Mouse (Mus musculus): ENCODE data around the gene Shc3. TPM values are rescaled to one million over a fixed set of nuclear protein-coding genes. Genes with fewer than 3 reads are reported as not detected.

Gene Shc3
- total RNA-seq, 2 experiments from 2014 or later, result 179 to 203 TPM

DNA sequence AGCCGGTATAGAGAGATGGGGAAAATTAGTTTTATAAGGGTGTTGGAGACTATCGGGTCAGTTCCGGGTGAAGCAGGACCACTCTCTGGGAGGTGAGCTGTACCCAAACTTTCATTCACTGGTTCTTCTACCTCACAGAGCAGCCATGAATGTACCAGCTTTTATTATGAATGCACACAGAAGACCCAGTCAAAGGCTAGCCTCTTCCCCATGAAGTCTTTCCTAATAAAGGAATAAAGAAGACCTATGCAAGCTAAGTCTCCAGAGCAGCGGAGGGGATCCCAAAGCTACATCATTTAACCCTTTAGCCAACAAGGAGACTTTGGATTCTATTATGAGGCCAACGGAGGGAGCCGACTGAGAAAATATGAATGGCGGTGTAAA is 458 bp upstream of the Shc3 start:
- peak in 1 of 2 experiments; percentile 45 for DNase-seq (ENCODE audit: low spot score in 2 of 2)

DNA sequence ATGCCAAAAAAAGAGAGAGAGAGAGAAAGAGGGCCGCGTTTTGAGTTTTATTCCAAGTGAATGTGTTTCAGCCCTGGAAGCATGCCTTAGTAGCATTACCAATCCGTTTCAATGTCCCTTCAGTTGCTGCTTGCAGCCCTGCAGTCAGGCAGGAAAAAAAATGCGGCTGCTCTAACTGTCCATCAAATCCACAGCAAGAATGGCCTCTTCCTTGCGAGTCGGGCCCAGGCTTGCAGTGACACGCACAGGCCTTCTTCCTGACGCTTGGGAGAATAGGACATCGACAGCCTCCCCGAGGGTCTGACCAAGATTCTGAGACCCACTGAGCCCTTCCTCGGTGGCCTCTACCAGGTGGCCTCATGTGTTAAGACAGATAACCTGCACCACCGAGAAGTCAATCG is 718 bp downstream of the Shc3 start:
- peak; percentile 48 to 70 for DNase-seq (ENCODE audit: low spot score in 2 of 2)

DNA sequence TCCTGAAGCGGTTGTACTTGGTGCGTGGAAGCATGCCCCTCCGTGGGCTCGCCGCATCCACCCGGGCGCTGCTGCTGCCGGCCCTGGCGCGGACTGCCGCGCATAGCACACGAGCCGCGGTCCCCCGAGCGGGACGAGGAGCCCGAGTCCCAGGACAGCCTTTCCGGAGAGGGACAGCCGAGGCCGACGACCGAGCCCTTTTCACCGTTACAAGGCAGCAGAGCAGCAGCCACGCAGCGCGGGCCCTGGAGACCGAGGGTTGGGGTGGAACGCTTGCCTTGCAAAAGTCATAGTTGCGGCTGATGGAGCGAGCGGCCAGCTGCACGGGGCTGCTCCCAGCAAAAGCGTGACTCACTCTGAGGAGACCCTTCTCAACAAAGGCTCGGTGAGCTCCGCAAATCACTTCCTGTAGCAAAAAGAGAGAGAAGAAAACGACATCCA is 1.8 kb downstream of the Shc3 start:
- DNase-seq (ENCODE audit: low spot score in 2 of 2), result peak; percentile 32 to 42

DNA sequence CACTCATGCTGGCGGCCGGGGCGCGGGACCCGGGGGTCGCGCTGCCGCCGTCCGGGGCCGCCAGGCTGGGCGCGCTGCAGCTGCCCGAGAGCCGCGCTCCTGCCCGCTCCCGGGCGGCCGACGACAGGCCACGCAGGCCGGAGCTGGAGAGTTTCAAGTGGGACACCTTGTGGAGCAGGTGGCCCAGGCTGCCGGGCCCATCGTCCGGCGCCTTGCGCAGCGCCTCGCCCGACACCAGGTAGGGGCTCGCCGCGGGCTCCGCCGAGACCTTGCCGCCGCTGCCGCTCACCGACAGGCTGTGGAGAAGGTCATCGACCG is 2.2 kb downstream of the Shc3 start:
- no peak for DNase-seq (ENCODE audit: low spot score in 2 of 2)

DNA sequence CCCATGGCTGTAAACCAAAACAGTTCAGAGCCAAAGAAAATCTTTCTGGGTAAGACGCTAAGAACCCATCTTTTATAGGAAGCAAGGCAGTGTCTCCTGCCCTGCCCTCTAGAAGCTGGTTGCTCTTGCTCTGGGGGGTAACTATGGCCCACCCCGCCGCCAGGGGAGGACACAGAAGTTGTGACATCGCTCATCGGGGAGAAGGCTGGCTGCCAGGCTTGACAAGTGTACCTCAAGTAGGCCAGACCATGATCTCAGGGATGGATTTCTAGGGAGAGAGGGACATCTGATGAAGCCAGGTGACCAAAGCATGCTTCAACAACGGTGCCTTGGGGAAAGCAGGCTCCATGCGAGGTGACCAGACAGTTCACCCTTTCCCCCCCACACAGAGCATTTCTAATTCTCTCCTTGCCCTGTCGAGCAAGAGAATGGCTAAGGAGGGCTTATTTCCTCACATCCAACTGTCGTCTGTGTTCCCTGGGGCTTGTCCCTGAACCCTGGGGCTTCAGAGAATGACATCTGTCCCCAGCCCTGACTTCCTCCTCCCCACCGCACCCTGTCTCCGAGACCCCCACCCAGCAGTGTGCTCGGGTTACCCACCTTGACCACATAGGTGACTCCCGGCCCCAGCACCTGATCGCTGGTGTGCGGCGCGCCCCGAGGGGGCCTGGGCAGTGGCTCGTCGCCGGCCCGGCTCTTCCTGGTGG is 2.7 kb downstream of the Shc3 start:
- DNase-seq (ENCODE audit: low spot score in 2 of 2), result no peak

DNA sequence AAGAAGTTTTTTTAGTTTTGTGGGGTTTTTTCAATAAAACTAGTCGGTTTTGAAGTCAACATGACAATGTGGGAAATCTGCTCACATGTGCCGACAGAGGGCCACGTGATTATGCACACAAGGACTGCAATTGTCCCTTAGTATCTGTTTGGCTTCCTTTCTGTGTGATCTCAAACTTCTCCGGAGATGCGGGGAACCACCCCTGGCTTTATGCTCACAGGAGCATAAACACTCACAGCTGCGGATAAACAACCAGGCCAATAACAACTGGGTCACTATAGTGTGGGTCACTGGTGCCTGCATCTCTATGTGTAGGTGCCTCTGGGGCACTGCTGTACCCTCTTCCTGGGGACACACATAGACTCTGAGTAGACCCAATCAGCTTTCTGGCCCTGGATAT is 4.5 kb downstream of the Shc3 start:
- DNase-seq (ENCODE audit: low spot score in 2 of 2), result no peak

DNA sequence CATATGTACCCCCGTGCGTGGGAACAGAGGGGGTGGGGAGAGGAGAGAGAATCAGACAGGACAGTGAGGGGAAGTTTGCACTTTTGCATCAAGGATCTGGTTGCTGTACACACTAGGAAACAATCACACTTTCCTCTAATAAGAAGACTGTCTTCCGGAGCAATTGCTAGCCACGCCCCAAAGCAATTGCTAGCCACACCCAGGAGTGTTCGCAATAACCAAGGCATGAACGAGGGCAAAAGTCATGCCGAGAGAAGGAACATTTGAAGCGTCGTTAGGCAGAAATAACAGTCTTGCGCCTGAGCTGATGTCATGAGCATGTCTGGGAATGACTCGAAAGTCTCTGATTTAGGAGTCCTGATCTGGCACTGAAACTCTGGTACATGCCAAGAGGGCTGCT is 15.9 kb downstream of the Shc3 start:
- DNase-seq (ENCODE audit: low spot score in 2 of 2), result no peak

DNA sequence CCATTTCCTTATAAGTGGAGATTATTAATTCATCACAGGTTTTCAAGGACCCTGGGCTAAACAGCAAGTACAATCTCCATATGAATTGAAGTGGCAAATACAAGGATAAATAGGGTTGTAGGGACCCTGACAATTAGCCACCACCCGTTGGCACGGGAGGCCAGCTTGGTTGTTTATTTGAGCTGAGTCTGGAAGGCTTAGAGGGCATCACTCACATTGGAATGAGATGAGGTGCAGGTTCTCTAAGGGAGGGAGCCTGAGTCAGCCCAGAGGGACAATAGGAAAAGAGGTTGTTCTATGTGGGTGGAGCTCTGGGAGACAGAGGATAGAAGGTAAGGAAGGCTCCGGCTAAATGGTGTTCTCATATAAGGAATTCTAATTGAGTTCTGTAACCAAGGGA is 17.0 kb downstream of the Shc3 start:
- no peak for DNase-seq (ENCODE audit: low spot score in 2 of 2)

DNA sequence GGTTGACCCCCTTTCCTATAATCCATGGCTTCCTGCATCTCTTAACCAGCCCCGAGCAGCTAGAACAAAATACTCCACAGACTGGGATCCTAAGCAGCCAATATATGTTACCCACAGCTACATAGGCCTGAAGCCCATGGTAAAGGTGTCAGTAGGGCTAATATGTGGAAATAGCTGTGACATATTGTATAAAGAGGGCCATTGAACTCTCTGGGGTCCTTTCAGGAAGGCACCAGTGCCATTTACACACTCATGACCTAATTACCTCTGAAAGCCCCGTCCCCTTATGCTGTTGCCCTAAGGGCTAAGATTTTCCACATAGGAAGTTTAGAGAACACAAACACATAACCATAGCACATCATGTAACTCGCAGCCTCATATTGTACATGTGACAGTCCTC is 17.4 kb downstream of the Shc3 start:
- no peak for DNase-seq (ENCODE audit: low spot score in 2 of 2)

DNA sequence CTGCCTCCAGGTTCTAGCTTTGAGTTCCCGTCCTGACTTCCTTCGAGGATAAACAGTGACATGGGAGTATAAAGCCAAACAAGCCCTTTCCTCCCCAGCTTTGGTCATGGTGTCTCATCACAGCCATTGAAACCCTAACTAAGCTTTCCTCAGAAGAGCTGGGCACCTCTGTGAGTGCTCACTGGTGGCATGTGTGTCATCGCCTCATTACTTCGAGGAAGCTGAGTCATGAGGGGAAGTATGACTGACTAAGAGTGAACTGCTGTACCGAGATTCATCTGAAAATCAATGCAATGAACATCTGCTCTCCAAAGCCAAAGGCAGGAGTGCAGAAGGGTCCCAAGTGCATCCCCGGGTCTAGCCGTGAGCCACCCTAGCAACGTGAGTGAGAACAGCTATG is 29.4 kb downstream of the Shc3 start:
- DNase-seq (ENCODE audit: low spot score in 2 of 2), result no peak

DNA sequence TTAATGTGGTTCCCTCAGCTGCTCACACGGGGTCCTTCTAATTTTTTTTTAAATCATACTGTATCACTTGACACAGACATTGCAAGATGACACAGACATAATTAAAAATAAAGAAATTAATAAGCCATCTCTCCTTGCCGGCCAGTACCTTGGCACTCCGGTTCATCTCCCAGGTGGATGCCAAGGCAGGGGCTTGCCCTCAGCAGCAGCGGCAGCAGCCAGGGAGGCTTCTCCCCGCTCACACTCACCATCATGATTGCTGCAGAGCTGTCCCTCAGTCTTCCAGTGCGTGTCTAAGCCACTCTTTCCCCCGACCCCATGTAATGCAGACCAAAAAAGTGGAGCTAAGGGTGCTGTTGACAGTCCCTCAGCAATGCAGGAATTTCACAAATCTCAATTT is 33.9 kb downstream of the Shc3 start:
- no peak for DNase-seq (ENCODE audit: low spot score in 2 of 2)

DNA sequence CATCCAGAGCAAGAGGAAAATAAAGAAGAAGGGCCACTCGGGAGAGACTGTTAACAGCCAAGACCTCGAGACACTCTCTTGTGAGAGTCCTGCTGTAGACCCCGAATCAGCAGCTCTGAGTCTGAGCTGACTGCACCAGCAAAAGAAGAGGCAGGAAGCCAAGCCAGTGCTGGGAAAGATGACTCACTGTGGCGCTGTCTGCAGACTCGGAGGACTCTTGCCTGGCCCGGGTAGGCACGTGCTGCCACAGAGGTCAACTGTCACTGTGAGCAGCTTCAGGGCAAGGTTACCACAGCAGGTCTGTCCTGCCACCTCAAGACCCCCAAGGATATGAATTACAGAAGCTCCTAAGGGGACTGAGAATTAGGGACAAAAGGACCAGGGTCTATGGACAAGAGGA is 42.7 kb downstream of the Shc3 start:
- DNase-seq (ENCODE audit: low spot score in 2 of 2), result peak in 1 of 2 experiments; percentile 34

DNA sequence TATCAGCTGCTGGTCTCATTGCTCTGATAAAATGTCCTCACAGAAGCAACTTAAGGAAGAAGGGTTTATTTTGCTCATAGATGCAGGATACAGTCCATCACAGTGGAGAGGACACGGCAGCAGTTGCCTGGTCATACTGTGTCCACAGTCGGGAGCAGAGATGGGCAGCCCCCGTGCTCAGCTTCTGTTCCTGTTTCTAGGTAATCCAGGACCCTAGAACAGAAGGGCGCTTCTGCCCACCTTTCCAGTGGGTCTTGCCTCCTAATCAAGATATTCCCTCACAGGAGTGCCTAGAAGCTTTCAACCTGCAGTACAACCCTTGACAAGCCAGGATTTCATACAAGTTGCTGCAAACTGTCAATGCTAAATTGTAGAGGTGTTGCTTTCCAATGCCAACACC is 44.9 kb downstream of the Shc3 start:
- DNase-seq (ENCODE audit: low spot score in 2 of 2), result no peak

DNA sequence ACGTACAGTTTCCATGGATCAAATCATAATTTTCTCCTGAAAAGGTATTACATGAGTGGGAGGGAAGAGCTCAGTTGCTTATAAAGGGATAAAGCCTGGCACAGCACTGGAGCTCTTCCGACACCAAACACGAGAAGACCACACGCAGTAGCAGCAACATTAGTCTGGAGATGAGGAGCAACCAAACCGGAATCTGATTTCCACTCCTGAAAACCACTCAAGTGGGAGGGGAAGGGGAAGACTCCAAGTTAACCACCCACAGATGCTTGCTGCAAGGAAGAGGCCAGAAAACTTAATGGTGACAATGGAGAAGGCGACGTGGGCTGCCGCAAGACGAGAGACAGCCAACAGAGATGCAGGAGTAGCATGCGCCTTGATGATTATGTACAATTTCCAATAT is 45.9 kb downstream of the Shc3 start:
- DNase-seq (ENCODE audit: low spot score in 2 of 2), result no peak

DNA sequence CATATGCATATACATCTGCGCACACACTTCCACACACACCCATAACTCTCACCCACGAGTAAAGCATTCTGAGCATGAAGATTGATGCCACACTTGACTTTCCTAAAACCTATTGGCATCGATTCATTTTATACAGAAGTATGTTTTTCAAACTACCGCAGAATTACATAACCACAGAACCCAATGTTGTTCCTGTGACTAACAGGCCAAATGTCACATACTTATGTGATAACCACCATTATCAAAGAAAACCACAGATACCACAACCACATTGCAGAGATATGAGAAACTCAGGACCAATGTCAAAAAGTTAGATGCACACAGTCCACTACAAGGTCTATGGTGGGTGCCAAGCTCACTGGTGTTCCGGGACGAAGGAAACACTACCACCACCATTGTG is 50.3 kb downstream of the Shc3 start:
- DNase-seq (ENCODE audit: low spot score in 2 of 2), result no peak

DNA sequence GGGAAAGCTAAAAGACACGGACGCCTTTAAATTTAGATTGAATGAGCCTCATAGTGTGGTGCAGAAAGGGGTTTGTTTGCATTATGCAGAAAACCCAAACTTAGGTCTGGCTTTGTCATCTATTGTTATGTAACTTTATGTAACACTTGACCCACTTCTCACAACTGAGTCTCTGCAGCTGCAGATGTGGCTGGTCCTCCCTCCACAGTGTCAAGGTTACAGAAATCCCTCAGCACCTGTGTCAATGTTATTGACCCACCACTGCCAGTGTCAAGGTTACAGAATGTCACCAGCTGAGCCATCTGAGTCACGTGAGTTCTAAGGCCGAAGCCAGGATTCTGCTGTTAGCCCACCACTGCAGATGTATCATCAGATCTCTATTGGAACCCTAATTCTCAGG is 51.3 kb downstream of the Shc3 start:
- no peak for DNase-seq (ENCODE audit: low spot score in 2 of 2)

DNA sequence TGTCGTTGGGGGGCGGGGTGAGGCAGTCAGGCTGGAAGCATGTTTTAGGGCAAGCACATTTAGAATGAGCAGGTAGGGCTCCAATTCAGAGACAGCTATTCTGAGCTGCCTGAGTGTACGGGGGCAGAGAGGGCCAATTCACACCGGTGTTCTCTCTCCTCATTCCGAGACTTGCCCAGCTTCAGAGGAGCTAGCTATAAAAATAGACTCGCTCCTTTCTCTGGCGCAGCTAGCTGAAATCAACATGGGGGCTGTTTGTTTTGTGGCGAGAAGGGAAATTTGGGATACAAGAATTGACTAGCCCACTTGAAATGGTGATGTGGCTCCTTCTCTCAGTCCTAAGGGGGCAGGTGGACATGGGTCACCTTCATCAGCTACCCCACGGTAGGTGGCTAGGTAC is 60.4 kb downstream of the Shc3 start:
- no peak for DNase-seq (ENCODE audit: low spot score in 2 of 2)

DNA sequence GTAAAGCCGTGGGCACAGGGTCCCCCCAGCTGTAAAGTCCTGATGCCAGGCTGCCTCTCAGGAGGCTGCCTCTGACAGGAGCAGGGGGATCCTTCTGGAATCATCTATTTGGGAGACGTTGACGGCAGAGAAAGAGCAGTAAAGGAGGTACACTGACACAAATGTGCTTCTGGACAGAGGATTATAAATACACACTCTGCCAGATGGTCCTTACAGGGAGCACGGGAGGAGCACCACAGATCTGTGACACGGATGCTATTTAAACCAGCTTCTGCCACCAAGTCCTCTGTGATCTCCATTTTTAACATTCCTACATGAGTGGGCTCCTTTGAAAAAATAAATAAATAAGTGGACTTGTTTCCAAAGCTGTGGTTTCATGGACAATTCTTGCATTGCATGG is 63.5 kb downstream of the Shc3 start:
- no peak for DNase-seq (ENCODE audit: low spot score in 2 of 2)

DNA sequence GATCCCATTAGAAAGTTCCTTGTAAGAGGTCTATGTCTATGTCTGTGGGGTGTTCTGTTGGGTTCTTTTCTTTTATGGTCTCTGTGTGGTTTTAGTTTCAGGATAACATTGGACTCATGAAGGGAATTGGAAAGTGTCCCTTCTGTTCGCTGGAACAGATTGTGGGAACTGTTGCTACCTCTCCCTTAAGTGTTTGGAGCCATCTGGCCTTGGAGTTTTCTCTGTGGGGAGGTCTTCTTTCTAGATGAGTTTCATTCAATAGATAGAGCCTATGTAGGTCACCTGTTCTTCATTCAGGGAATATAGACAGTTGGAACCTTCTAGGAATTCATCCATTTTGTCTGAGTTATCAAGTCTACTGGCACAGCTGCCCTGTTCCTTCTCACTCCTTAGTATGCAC is 69.5 kb downstream of the Shc3 start:
- DNase-seq (ENCODE audit: low spot score in 2 of 2), result no peak

DNA sequence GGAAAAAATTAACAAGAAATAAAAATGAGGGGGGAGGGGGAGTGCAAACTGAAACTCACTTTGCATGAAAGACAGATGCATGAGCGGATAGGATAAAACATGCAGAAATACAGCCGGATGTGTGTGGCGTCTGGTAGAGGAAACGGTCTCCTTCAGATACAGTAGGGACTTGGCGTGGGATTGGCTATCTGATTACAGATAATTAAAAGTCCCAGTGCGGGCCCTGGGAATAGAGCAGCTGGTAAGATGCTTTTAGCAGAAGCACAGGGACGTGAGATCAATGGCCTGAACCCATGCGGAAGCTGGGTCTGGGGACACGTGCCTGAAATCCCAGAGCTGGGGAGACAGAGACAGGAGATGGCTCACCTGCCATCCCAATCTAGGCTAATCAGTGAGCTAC is 75.5 kb downstream of the Shc3 start:
- no peak for DNase-seq (ENCODE audit: low spot score in 2 of 2)

DNA sequence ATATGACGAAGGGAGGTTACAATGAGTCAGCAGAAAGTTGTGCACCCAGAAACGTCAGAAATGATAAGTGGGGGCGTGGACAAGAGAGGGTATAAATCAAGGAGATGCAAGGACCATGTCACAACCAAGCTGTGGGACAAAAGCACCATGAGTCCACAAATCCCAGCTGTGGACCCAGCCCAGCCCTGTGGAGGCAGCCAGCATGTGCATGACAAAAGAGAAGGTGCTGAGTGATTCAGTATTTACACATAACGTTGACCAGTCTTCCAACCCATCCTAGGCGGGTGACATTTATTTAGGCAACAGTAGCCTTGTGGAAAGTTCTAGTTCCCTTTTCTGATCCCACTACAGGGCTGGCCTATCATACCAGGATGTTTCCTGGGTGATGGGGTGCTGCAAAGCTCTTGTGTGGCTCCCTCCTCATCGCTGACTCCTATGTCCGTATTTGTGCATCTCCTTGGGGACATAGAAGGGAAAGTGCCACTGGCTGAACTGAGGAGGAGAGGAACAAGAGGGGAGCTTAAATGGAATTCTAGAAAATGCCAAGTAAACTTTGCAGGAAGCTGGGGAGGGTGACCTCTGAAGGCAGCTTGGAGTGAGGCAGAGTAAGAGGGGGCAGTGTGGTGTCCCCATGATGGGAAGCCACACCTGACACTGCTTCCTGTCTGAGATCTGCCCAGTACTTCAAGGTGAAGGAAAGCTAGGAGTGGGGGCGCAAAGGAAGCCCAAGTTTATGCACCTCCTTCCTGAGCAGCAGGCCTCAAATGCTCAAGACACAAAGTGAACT is 77.4 kb downstream of the Shc3 start:
- DNase-seq (ENCODE audit: low spot score in 2 of 2), result no peak

DNA sequence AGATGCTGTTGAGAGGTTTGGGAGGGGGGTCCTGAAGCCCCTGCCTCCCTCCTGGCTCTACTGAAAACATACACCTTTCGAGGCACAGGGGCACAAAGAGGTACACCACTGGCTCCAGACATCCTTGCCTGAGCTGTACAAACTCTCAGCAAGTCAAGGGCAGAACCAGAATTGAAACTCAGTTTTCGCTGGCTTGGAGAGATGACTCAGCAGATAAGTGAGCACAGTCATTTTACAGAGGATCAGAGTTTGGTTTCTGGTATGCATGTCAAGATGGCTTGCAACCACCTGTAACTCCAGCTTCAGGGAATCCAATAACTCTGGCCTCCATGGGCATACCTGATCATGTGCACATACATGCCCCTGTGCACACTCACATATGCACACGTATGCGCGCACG is 79.0 kb downstream of the Shc3 start:
- DNase-seq (ENCODE audit: low spot score in 2 of 2), result no peak

DNA sequence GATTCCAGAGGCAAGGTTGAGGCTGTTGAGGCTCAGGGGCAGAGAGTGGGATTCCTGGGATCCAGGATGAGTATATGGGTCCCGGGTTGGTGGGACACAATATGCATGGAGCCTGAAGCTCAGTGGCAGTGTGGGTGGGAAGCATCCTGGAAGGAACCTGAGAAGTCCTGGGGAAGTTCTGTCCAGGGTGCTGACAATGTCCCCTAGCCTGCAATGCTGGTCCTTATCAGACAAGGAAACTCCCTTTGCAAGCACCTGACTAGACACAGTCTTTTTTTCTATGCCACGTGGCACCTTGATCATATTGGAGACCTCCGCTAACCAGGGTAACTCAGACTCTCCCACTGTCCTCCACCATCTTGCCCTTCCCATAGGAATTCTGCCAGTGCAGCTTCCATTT is 80.3 kb downstream of the Shc3 start:
- no peak for DNase-seq (ENCODE audit: low spot score in 2 of 2)
